Mouse (Mus musculus) liver, embryonic 16.5 days (tissue): Measurements from ENCODE around the gene Cish. TPM values are rescaled to one million over a fixed set of nuclear protein-coding genes. Genes with fewer than 3 reads are reported as not detected.

ENCODE experiments used
- ATAC-seq: fragments of 200-750 bp; cut with Nextera tagmentation; 2 replicates; pipeline ENCODE4 v1.8.0; 2017; ENCODE audit warnings: low read depth, mild to moderate bottlenecking, moderate number of reproducible peaks, moderate library complexity
- H3K27ac ChIP-seq: fragments of 300-500 bp; sonication (generic); 2 replicates; pipeline ENCODE4 v1.5.1; 2014; ENCODE audit warnings: mild to moderate bottlenecking, low read length
- H3K27me3 ChIP-seq: fragments of 300-500 bp; sonication (generic); 2 replicates; pipeline ENCODE4 v1.6.1; 2014; ENCODE audit warnings: low read depth, low read length, mixed read lengths; ENCODE audit not compliant: control insufficient read depth, insufficient read depth
- H3K36me3 ChIP-seq: fragments of 300-500 bp; sonication (generic); 2 replicates; pipeline ENCODE4 v1.6.1; 2014; ENCODE audit warnings: mild to moderate bottlenecking; ENCODE audit not compliant: control insufficient read depth, insufficient read depth
- H3K4me1 ChIP-seq: fragments of 300-500 bp; sonication (generic); 2 replicates; pipeline ENCODE4 v1.6.1; 2014; ENCODE audit warnings: low read depth, low read length, mixed read lengths; ENCODE audit not compliant: control insufficient read depth
- H3K4me2 ChIP-seq: fragments of 300-500 bp; sonication (generic); 2 replicates; pipeline ENCODE4 v1.6.1; 2014; ENCODE audit warnings: low read depth, low read length, mixed read lengths
- H3K4me3 ChIP-seq: fragments of 300-500 bp; sonication (generic); 2 replicates; pipeline ENCODE4 v1.5.1; 2014; ENCODE audit warnings: low read depth, mild to moderate bottlenecking, low read length
- H3K9ac ChIP-seq: fragments of 300-500 bp; sonication (generic); 2 replicates; pipeline ENCODE4 v1.6.1; 2014; ENCODE audit warnings: low read depth, low read length
- H3K9me3 ChIP-seq: fragments of 300-500 bp; sonication (generic); replicated peaks from 2 replicates; pipeline ENCODE4 v1.6.1; 2016; ENCODE audit warnings: low read length; ENCODE audit not compliant: control insufficient read depth
- WGBS: fragments of 180-500 bp; shearing (Covaris S2); extraction: QIAGEN DNeasy Blood & Tissue Kit; methylation state at CpG from one replicate; pipeline ENCODE4 v1.1.7; 2014; ENCODE audit not compliant: insufficient replicate concordance; 5-methylcytosine and 5-hydroxymethylcytosine counted together
- polyA plus RNA-seq: library from polyadenylated mRNA; unstranded; fragments of >200 nt; fragmentation: Nextera tagmentation; extraction: Ambion mirVana; gene quantifications from 2 replicates; pipeline ENCODE4 v1.2.1, GENCODE M21; 2015

Cish gene
- 10.0 and 10.7 TPM in 2 replicates for polyA plus RNA-seq

DNA sequence AAGGTAGTCTGAATTCAATTTTAAA, at the start of gene Cish:
Gene Cish (plus strand): TSS at position 11 of the 25 bp plus-strand sequence.
- Histone ChIP-seq H3K9me3 (no peaks in the 10 kb centered on the region), H3K27ac (peak within 1 kb of the TSS; percentile 93), H3K4me3 (peak within 1 kb of the TSS; percentile 70), H3K4me2 (peak within 1 kb of the TSS; percentile 95), H3K36me3 (peaks cover 6% of the 10 kb centered on the region; the same call in 1 of the 2 replicates), H3K4me1 (peaks cover 39% of the 10 kb centered on the region), H3K9ac (peak within 1 kb of the TSS; percentile 73), H3K27me3 (peaks cover 6% of the 10 kb centered on the region; the same call in 1 of the 2 replicates)
- no peak for ATAC-seq

DNA sequence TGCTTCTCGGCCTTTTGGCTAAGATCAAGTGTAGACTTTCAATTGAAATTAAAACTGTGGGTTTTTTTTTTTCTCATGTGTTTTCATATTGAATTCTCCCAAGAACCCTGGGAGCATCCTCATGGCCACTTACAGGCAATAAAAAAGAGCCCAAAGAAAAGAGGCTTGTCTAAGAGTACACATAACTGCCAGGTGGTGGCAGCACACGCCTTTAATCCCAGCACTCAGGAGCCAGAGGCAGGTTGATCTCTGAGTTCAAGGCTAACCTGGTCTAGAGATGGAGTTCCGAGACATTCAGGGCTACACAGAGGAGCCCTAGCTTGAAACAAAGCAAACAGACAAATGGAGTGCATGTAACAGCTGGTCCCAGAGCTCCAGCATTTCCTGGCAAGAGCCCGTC, 49.7 kb upstream of the Cish start:
- no peak overlapping the region for H3K27ac ChIP-seq
- no peaks in the 10 kb centered on the region for H3K9me3 ChIP-seq
- no peak overlapping the region for H3K4me2 ChIP-seq
- no peak overlapping the region for H3K9ac ChIP-seq
- no peaks in the 10 kb centered on the region for H3K36me3 ChIP-seq
- H3K4me3 ChIP-seq = no peak overlapping the region
- H3K4me1 ChIP-seq = no peaks in the 10 kb centered on the region
- ATAC-seq = no peak
- WGBS = 43% methylated on average over 4 of the region's 4 CpGs
- H3K27me3 ChIP-seq = no peaks in the 10 kb centered on the region

GRCm38 (mm10) chr9:107249154-107249553, 46.7 kb upstream of the Cish start:
- Histone ChIP-seq H3K4me3 (no peak overlapping the region), H3K27me3 (no peaks in the 10 kb centered on the region), H3K36me3 (no peaks in the 10 kb centered on the region), H3K9ac (no peak overlapping the region), H3K9me3 (no peaks in the 10 kb centered on the region), H3K4me1 (no peaks in the 10 kb centered on the region), H3K27ac (no peak overlapping the region), H3K4me2 (no peak overlapping the region)
- WGBS = 52% methylated on average over 6 of the region's 6 CpGs
- ATAC-seq = no peak

GRCm38 (mm10) chr9:107250416-107251337, 45.1 kb upstream of the Cish start:
- Histone ChIP-seq H3K9me3 (no peaks in the 10 kb centered on the region), H3K4me1 (no peaks in the 10 kb centered on the region), H3K27ac (no peak overlapping the region), H3K9ac (no peak overlapping the region), H3K4me2 (no peak overlapping the region), H3K4me3 (no peak overlapping the region), H3K27me3 (no peaks in the 10 kb centered on the region), H3K36me3 (no peaks in the 10 kb centered on the region)
- 60% methylated on average over 14 of the region's 14 CpGs for WGBS
- no peak for ATAC-seq

- H3K4me1 ChIP-seq = no peaks in the 10 kb centered on the region
- no peak overlapping the region for H3K9ac ChIP-seq
- no peaks in the 10 kb centered on the region for H3K9me3 ChIP-seq
- H3K4me2 ChIP-seq = no peak overlapping the region
- no peak overlapping the region for H3K4me3 ChIP-seq
- 41% methylated on average over 5 of the region's 5 CpGs for WGBS
- H3K36me3 ChIP-seq = no peaks in the 10 kb centered on the region
- ATAC-seq = no peak
- H3K27me3 ChIP-seq = no peaks in the 10 kb centered on the region
- H3K27ac ChIP-seq = no peak overlapping the region
Observed at GRCm38 (mm10) chr9:107252164-107252563, 43.7 kb upstream of the Cish start.

DNA sequence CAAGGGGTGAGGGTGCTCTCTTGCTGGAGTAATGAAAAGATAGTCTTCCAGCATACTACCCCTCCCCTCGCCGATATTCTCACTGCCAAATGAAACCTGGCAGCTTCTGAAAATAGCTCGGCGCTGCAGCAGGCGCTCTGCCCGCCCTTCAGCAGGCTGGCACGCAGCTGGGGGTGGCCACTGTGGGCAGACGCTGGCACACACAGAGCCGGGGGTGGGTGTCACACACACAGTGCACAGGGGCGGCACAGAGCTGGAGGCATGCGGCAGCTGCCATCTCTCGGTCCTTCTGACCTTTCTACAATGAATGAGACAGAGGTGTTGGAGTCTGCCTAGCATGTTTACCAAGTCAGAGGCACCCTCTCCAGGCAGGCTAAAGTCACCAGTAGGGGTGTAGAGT, 41.4 kb upstream of the Cish start:
- Histone ChIP-seq H3K36me3 (no peaks in the 10 kb centered on the region), H3K4me3 (no peak overlapping the region), H3K9me3 (no peaks in the 10 kb centered on the region), H3K27me3 (no peaks in the 10 kb centered on the region), H3K9ac (no peak overlapping the region), H3K27ac (no peak overlapping the region), H3K4me1 (no peaks in the 10 kb centered on the region), H3K4me2 (no peak overlapping the region)
- ATAC-seq = no peak
- WGBS = 73% methylated on average over 12 of the region's 12 CpGs

GRCm38 (mm10) chr9:107254925-107255324, 40.9 kb upstream of the Cish start:
- no peak overlapping the region for H3K9ac ChIP-seq
- no peaks in the 10 kb centered on the region for H3K4me1 ChIP-seq
- H3K4me3 ChIP-seq = no peak overlapping the region
- H3K27me3 ChIP-seq = no peaks in the 10 kb centered on the region
- no peaks in the 10 kb centered on the region for H3K9me3 ChIP-seq
- ATAC-seq = no peak
- H3K4me2 ChIP-seq = no peak overlapping the region
- no peak overlapping the region for H3K27ac ChIP-seq
- 72% methylated on average over 3 of the region's 3 CpGs for WGBS
- no peaks in the 10 kb centered on the region for H3K36me3 ChIP-seq

GRCm38 (mm10) chr9:107255596-107255995, 40.2 kb upstream of the Cish start:
- 57% methylated on average over 3 of the region's 3 CpGs for WGBS
- no peaks in the 10 kb centered on the region for H3K36me3 ChIP-seq
- no peak overlapping the region for H3K9ac ChIP-seq
- no peak overlapping the region for H3K4me3 ChIP-seq
- no peak overlapping the region for H3K4me2 ChIP-seq
- no peaks in the 10 kb centered on the region for H3K9me3 ChIP-seq
- H3K27ac ChIP-seq = no peak overlapping the region
- no peak for ATAC-seq
- H3K4me1 ChIP-seq = no peaks in the 10 kb centered on the region
- H3K27me3 ChIP-seq = no peaks in the 10 kb centered on the region

- Histone ChIP-seq H3K36me3 (no peaks in the 10 kb centered on the region), H3K9ac (no peak overlapping the region), H3K9me3 (no peaks in the 10 kb centered on the region), H3K27me3 (no peaks in the 10 kb centered on the region), H3K4me3 (no peak overlapping the region), H3K4me1 (no peaks in the 10 kb centered on the region), H3K4me2 (no peak overlapping the region), H3K27ac (no peak overlapping the region)
- ATAC-seq = no peak
- 70% methylated on average over 6 of the region's 6 CpGs for WGBS
Observed at GRCm38 (mm10) chr9:107259571-107259970, 36.3 kb upstream of the Cish start.
